Mouse (Mus musculus): ENCODE data around the gene Top2a. TPM values are rescaled to one million over a fixed set of nuclear protein-coding genes. Genes with fewer than 3 reads are reported as not detected.

Top2a gene
- polyA plus RNA-seq, 1 experiment, result 7.1 TPM

- TF ChIP-seq TAL1 (IDR thresholded peaks at IDR 0.05; ENCODE audit: low read length) (no peak), GATA1 (IDR thresholded peaks at IDR 0.05; ENCODE audit: low read length) (no peak)
- H3K27me3 ChIP-seq (ENCODE audit: control insufficient read depth), result peaks cover 39% of the 10 kb centered on the region
- no peaks in the 10 kb centered on the region for H3K9me3 ChIP-seq (ENCODE audit: control insufficient read depth, low read length)
- H3K4me1 ChIP-seq (ENCODE audit: control insufficient read depth), result peaks cover 38% of the 10 kb centered on the region
- no peak overlapping the region for H3K4me3 ChIP-seq (replicated peaks)
- H3K36me3 ChIP-seq (ENCODE audit: control insufficient read depth), result no peaks in the 10 kb centered on the region
These were observed 80.1 kb downstream of the Top2a start for GRCm38 (mm10) chr11:98943741-98944461.

Other genes starting within 250 kb of the Top2a start
- gene Nr1d1, start 248.9 kb downstream of the Top2a start, polyA plus RNA-seq (2012), result 0.22 and 0.29 TPM in 2 replicates
- 2.7 TPM in 2 replicates for gene Msl1, start 228.7 kb downstream of the Top2a start, polyA plus RNA-seq (2012)
- gene Casc3, start 219.3 kb downstream of the Top2a start, polyA plus RNA-seq (2012), result 2.6 and 3.3 TPM in 2 replicates
- gene Rapgefl1, start 187.4 kb downstream of the Top2a start, polyA plus RNA-seq (2012), result not detected in 2 replicates
- 0.81 TPM in 2 replicates for gene Wipf2, start 160.6 kb downstream of the Top2a start, polyA plus RNA-seq (2012)
- 0.76 and 0.82 TPM in 2 replicates for gene Cdc6, start 116.4 kb downstream of the Top2a start, polyA plus RNA-seq (2012)
- 0.20 and 0.32 TPM in 2 replicates for gene Rara, start 96.4 kb downstream of the Top2a start, polyA plus RNA-seq (2012)
- gene Gjd3, start 41.2 kb downstream of the Top2a start, polyA plus RNA-seq (2012), result not detected in 2 replicates
- gene Igfbp4, start 17.1 kb upstream of the Top2a start, polyA plus RNA-seq (2012), result 2.0 and 2.9 TPM in 2 replicates
- gene Tns4, start 65.1 kb upstream of the Top2a start, polyA plus RNA-seq (2012), result not detected in 2 replicates
- gene Ccr7, start 130.9 kb upstream of the Top2a start, polyA plus RNA-seq (2012), result 0.06 TPM in 1 of 2 replicates, not detected in the other
- 58.6 and 64.5 TPM in 2 replicates for gene Smarce1, start 206.8 kb upstream of the Top2a start, polyA plus RNA-seq (2012)
- gene Krt222, start 219.9 kb upstream of the Top2a start, polyA plus RNA-seq (2012), result 0.02 TPM in 1 of 2 replicates, not detected in the other